Comparison of ENCODE assay signal across 8 mouse cellular contexts in genomic region chr3:58415884-58416725, GRCm38 (mm10). TPM values are rescaled to one million over a fixed set of nuclear protein-coding genes. Genes with fewer than 3 reads are reported as not detected.
DNase-seq lines count a peak whose midpoint lies in the region; ATAC-seq lines count a peak whose summit lies in the region.

No protein-coding gene starts in this region.

- H3K4me2 ChIP-seq in hindbrain, embryonic 16.5 days (ENCODE audit: low read length) = peak overlapping the region; percentile 95

- DNase-seq in T-cell, adult 2 months (ENCODE audit: low spot score) = peak; percentile 63
- peak; percentile 68 to 76 for DNase-seq in cerebellum, postnatal 36 days
- DNase-seq in gastrocnemius, adult 18-20 months (ENCODE audit: low spot score) = peak; percentile 78
- peak; percentile 23 to 70 for DNase-seq in left cerebral cortex, adult 9 months (ENCODE audit: low spot score in 2 of 2)
- peak; percentile 69 to 76 for DNase-seq in right cerebral cortex, adult 2 months (ENCODE audit: low spot score in 2 of 2)
- peak; percentile 76 for DNase-seq in urinary bladder, postnatal 14 days (ENCODE audit: low spot score)

- peak overlapping the region; percentile 99 for H3K27ac ChIP-seq in hindbrain, embryonic 16.5 days (ENCODE audit: low read depth, low read length)

- H3K9ac ChIP-seq in hindbrain, embryonic 16.5 days (ENCODE audit: low read depth, low read length) = peak overlapping the region; percentile 99

- peak overlapping the region; percentile 100 for H3K4me3 ChIP-seq in hindbrain, embryonic 16.5 days (ENCODE audit: low read length)
- H3K4me3 ChIP-seq in megakaryocyte, embryonic 14.5 days (replicated peaks) = peak overlapping the region; percentile 99

- under 1% methylated on average over 71 of the region's 85 CpGs for WGBS in hindbrain, embryonic 16.5 days

- H3K27me3 ChIP-seq in hindbrain, embryonic 16.5 days (replicated peaks; ENCODE audit: control insufficient read depth, insufficient read depth, low read length) = no peaks in the 10 kb centered on the region
- no peaks in the 10 kb centered on the region for H3K27me3 ChIP-seq in megakaryocyte, embryonic 14.5 days (replicated peaks)

- H3K36me3 ChIP-seq in hindbrain, embryonic 16.5 days (ENCODE audit: control insufficient read depth, insufficient read depth, low read length) = no peaks in the 10 kb centered on the region
- peaks cover 7% of the 10 kb centered on the region for H3K36me3 ChIP-seq in megakaryocyte, embryonic 14.5 days (replicated peaks; ENCODE audit: low read length)

- H3K4me1 ChIP-seq in hindbrain, embryonic 16.5 days (ENCODE audit: control insufficient read depth, insufficient read depth, low read depth, low read length) = peaks cover 8% of the 10 kb centered on the region
- peaks cover 22% of the 10 kb centered on the region for H3K4me1 ChIP-seq in megakaryocyte, embryonic 14.5 days

- H3K9me3 ChIP-seq in hindbrain, embryonic 16.5 days (ENCODE audit: control insufficient read depth, low read length) = no peaks in the 10 kb centered on the region
- no peaks in the 10 kb centered on the region for H3K9me3 ChIP-seq in megakaryocyte, embryonic 14.5 days

- ATAC-seq in hindbrain, embryonic 16.5 days = peak; percentile 78

RNA-seq across cellular contexts. Expression of gene Tsc22d2, which starts 1.6 kb away (rescaled TPM):
- 10 to 100 TPM; 21.3 to 26.5 TPM for total RNA-seq in gastrocnemius, adult 18-20 months (2021)
- polyA plus RNA-seq in hindbrain, embryonic 16.5 days (2015; fragmentation: Nextera tagmentation; extraction: Ambion mirVana) = 5.7 and 6.9 TPM in 2 replicates
- 8.0 and 14.5 TPM in 2 replicates for polyA plus RNA-seq in megakaryocyte, embryonic 14.5 days (2012; ENCODE audit: insufficient read depth, low replicate concordance)

Comparison
In these comparisons a context has a peak if more than half of its experiments do, and no peak if none do; other contexts are left out.
1. Peak in every context shown above with its lines: DNase-seq, ATAC-seq, H3K4me3 ChIP-seq and H3K27ac ChIP-seq.